Mouse (Mus musculus) cerebellum, adult 11 months (tissue): ENCODE data around the gene Itfg2.
A peak's percentile ranks its signal among the peaks of the same experiment; 100 is the strongest.

Experiments used
- DNase-seq: peaks from one replicate; pipeline ENCODE4 v3.0.0; 2022

The Itfg2 gene

DNA sequence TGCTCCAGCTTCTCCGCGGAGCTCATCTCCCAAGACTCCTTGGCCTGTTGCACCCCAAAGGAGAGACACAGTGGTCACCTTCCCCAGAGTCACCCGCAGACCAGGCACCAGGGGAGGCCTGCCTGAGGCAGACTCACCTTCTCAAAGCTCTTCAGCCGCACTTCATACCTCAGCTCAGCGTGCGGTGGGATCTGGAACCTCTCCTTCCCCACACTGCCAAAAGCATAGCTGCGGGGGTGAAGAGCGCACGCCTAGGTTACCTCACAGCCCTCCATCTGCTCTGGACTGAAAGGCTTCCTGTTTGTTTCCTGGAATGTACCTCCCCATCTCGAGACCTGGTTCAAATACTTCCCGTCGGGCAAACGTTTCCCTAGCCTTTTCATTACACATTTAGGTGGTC lies 8.8 kb upstream of the Itfg2 start:
- peak; percentile 61 for DNase-seq

DNA sequence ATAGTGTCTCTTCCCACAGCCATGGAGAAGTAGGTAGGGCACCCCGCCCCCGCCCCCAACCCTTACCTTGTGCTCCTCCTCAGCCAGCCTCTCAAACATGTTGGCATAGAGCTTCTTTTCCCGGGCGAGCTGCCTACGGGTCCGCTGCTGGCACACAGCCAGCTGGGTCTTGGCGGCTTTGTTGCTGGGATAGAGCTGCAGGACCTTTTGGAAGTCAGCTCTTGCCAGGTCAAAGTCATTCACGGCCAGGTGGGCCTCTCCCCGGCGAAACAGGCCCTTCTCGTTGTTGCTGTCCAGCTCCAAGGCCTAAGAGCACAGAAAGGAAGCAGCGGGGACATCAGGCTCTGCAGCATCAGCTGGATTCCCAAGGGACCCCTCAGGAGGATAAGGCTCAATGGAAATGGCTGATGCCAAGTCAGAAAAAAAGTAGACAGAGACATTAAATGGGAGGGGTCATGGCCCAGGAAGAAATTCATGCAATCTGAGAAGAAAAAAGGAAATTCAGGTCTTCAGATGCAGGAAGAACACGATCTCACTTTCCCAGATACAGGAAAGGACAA lies 7.7 kb upstream of the Itfg2 start:
- DNase-seq, result peak; percentile 70

DNA sequence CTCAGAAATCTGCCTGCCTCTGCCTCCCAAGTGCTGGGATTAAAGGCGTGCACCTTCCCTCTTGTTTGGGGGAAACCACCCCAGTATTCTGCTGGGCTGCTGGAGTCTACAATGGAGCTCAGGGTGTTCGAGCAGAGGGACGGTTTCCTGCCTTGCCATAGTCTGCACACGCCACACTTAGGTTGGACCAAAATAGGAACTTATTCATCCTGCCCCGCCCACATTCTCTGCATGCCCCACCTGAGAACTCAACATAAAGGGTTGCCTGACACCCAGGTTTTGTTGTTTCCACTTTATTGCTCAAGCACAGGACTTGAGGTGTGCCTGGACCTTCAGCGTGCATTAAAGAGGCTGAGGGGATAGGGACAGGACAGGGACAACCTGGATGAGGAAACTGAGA lies 5.1 kb upstream of the Itfg2 start:
- DNase-seq, result no peak

DNA sequence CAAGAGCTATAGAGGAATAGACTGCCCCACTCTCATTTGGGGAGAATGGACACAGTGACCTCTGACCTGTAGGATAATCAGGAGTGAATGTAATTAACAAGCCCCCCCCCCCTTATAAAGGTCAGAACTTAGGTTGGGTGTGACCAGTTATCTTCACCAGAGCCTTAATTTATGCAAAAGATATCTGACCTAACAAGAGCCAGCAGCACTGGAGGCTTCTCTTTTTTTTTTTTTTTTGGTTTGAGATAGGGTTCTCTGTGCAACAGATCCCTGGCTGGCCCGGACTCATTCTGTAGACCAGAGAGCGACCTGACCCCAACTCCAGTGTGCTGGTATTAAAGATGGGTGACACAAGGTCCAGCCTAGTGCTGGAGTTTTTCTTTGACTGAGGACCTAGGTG lies 4.6 kb upstream of the Itfg2 start:
- no peak for DNase-seq

DNA sequence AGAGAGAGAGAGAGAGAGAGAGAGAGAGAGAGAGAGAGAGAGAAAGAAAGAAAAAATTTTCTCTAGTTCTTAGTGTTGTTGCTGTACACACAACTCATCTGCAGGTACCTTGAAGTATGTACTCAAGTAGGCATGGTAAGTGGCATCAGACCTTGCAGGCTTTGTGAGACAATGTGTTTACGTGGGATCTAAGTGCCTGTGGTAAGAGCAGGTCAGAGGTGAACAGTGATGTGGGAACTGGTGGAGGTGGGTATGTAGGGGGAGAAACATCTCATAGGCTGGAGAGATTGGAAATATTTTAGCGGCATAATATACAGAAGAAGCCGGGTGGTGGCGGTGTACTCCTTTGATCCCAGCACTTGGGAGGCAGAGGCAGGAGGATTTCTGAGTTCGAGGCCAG lies 2.8 kb upstream of the Itfg2 start:
- DNase-seq, result no peak

DNA sequence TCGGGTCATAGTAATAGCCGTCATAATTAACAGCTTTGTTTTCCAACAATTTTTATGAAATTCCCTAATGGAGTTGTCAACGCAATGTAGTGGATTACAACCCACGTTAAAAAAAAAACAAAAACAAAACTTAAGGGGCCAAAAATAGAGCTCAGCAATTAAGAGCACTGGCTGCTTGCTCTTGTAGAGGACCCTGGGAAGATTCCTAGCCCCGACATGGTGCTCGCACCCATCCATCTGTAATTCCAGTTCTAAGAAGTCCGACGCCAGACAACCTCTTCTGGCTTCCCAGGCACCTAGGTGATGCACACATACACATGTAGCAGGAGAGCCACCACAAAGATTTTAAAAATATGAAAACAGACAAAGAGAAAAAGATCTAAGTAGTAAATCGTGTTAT lies 315 bp upstream of the Itfg2 start:
- no peak for DNase-seq

DNA sequence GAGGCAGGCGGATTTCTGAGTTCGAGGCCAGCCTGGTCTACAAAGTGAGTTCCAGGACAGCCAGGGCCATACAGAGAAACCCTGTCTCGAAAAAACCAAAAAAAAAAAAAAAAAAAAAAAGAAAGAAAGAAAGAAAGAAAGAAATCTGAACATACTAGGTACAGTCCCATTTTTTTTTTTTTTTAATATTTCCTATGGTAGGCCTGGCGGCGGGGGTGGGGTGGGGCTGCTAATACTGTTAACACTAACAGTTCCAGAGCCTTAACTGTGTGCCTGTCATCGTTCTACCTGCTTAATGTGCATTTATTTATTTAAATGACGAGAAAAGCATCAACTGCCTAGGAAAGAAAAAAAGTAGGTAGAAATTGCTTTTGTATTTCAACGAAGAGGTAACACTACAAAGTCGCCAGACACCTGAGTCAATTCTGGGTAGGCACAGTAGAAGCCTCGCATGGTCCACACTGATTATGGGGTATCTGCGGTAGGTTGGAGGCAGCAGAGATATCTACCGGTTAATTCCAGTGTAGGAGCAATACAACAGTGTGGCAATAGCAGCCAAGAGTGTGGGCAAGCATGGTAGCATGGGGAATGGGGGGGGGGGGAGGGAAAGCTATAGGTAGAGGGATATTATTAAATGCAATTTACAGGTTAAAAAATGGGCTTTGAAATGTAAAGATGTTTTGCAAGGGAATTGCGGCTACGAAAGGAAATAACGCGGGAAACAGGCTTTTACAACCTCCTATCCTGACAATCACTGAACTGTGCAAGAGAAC lies 1.0 kb downstream of the Itfg2 start:
- DNase-seq, result no peak

DNA sequence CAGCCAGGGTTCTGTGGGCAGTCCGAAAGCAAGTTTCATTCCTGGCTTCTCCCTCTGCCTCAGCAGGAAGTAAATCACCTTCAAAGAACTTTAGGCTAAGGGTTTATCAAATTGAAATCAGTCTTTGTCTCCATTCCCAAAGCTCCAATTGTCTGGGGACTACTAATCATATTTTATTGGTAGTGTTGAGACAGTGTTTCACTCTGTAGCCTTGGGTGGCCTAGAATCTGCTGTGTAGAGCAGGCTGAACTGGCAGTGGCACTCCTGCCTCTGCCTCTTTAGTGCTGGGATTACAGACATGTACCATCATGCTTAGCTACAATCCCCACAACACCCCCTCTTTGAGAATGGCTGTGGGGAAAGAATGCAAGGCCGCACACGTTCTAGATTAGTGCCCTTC lies 3.3 kb downstream of the Itfg2 start:
- DNase-seq, result no peak

DNA sequence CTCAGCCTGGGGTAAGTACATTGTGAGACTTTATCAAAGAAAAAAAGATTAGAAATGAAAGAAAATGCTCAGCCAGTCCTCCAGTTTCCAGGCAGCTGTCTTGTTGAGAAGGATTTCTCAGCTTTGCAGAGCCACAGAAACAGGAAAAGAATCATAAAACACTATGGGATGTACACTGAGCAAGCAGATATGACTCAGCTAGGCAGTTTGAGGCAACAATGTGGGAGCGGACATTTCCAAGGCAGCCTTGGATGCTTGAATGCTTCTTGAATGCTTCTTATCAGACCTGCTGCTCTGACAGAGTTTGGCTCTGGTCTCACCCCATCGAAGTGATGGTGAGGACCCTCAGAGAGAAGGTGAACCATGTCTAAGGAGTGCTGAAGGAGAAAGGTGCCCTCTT lies 3.7 kb downstream of the Itfg2 start:
- no peak for DNase-seq

DNA sequence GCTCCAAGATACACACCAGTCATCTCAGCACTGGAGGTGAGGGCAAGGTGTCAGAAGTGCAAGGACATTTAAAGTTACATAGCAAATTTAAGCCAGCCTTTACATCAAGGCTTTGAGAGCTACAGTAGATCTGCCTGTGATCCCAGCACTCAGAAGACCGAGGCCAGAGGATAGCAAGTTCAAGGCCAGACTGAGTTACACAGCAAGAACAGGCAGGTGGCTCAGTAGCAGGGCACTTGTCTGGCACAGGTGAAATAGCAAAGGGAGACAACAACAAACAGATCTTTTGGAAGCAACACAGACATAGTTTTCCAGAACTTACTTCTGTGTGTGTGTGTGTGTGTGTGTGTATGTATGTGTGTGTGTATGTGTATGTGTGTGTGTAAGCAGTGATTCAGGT lies 6.7 kb downstream of the Itfg2 start:
- DNase-seq, result no peak

DNA sequence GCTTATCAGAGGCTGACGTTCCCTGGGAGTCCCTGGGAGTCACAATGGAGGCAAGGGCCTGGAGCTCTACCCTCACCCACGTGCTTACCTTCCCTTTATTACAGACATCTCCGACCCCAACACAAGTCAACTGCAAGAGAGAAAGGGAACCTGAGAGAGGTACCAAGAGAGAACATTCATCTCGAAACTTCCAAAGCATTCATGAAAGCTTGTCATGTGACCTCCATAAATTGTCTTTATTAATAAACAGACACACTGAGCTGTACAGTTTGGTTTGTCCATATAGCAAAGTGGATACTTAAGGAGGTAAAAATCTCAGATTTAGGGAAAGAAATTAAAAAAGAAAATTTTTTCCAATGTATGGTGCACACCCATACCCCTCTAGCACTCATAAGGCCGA lies 8.6 kb downstream of the Itfg2 start:
- DNase-seq, result no peak

DNA sequence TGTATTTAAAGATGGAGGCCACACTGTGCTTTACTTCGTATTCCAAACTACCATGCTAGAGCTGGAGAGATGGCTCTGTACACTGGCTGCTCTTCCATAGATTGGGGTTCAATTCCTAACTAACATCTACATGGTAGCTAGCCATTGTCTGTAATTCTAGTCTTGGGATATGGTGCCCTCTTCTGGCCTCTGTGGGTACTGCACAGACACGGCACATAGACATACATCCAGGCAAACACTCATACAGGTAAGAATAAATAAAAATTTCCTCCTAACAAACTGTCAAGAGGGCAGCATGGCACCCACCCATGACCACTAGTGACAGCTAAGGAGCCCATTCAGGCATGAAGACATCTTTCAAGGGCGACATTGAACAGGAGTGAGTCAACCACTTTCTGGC lies 13.6 kb downstream of the Itfg2 start:
- peak; percentile 77 for DNase-seq

DNA sequence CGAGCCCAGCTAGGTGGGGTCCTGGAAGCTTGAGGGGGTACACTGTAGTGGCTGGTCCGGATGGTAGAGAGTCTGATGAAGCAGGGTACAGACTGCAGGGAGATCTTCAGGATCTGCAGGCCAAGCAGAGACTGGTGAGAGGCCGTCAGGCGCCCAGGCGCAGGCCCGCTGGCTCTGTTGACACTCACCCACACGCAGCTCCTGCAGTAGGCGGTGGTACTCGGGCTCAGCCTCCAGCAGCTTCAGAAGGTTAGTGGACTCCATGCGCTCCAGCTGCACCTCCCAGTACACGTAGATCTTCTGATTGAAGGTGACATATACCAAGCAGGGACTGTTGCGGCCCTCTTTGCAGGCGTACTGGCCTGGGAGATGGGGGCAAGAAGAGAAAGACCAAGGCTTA lies 14.4 kb downstream of the Itfg2 start:
- DNase-seq, result no peak

DNA sequence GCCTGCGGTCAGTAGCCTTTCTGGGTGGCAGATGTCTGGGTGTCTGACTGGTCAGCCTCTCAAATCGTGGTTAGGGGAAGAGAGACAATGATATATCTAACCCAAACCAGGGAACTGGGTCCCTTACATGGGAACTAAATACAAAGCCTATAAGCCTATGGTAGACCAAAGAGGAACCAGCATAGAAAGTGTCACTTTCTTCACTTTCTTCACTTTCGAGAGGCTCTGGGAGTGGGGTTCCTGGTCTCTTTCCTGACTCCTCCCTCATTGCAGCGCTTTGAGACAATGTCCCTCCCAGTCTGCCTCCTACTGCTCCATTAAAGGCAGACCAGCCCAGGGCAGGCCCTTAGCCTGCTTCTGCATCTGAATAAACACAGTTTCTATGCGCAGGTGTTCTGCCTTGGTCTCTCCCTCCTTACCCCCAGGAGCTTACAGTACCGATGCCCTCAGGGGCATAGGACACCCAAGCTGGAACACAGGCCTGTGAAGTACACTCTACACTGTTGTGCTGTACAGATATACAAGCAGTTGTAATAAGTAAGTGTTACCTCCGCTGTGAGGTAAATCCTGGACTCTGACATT lies 16.1 kb downstream of the Itfg2 start:
- DNase-seq, result no peak

DNA sequence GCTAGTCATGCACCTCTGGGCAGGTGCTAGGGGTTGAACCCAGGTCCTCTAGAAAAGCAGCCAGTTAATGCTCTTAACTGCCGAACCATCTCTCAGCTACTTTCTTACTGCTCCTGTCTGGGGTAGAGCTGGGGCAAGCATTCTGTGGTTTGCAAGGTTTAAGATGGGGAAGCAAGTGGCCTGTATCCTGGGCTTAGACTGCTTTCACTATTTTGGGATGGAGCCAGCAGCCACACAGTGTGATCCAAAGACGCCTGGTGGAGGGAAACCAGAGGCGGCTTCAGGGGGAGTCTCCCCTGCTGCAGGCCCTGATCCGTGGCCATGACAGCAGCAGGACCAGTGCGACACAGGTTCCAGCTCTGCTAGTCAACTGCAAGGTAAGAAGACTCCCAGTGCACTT lies 20.0 kb downstream of the Itfg2 start:
- no peak for DNase-seq

DNA sequence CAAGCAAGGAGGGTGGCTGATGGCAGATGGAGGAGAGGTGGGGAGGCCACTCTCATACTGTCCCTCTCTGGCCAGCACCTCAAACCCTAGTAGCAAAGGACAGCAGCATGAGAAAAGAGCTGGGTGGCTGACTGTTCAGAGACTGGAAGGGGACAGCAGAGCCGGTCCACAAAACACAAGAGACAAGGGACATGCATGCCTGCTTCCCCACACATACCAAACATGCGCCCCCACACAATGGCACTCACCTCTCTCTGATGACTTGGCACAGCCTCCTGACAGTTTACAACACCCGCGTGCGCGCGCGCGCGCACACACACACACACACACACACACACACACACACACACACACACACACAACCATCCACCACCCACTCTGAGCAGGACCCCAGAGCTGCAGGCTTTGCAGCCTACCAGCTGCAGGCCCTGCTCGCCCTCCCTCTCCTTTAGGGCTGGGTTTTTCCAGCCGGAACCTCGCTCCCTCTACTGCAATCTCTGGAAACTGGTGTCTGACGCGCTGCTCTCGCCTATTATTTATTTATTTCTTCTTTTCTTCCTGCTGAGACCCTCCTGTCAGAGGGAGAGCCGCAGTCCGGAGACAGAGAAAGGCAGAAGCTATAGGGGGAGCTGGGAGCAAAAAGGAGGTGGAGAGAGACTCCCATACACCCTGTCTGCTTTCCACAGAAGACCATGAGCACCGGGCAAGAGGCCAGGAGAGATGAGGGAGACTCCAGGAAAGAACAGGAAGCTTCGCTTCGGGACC lies 25.1 kb downstream of the Itfg2 start:
- peak; percentile 69 for DNase-seq

DNA sequence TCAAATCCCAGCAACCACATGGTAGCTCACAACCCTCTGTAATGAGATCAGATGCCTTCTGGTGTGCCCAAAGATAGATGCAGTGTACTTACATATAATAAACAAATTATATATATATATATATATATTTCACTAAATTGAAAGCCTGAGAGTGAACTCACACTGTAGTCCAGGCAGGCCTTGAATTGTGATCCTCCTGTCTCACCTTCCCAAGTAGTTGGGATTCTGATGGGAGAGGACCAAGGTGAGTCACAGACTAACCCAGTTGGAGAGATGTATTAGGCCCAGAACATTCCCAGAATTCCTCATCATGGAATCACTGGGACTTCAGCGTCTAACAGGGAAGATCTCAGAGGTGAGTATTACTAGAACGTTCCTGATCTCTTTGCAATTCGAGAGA lies 25.7 kb downstream of the Itfg2 start, which contains the start of gene Nrip2:
Gene Nrip2 (plus strand): TSS at position 301 of the 400 bp plus-strand sequence.
- DNase-seq, result no peak

DNA sequence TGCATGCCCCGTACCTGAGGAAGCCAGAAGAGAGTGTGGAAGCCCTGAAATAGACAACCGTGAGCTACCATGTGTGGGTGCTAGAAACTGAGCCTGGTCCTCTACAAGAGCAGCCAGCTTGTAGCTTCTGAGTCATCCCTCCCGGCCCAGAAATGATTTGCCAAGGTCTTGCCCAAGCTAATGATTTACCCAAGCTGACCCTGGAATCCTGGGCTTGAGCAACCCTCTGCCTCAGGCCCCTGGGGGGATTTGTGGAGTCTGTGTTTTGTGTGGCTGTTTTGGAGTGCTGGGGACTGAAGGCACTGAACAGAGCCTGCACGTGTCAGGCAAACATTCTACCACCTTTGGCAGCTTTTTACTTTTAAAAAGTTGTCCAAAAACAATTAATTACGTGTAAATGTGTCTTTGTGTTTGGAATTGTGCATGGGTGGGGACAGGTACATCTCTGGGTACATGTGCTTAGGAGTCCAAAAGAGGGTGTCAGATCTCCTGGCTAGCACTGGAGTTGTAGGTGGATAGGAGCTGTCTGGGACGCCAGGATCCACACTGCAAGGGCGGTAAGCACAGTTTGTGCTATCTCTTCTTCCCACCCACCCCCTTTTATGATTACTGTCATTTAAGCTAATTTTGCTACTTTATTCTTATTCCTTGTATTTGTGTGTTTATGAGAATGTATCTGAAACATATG lies 27.0 kb downstream of the Itfg2 start:
- no peak for DNase-seq

DNA sequence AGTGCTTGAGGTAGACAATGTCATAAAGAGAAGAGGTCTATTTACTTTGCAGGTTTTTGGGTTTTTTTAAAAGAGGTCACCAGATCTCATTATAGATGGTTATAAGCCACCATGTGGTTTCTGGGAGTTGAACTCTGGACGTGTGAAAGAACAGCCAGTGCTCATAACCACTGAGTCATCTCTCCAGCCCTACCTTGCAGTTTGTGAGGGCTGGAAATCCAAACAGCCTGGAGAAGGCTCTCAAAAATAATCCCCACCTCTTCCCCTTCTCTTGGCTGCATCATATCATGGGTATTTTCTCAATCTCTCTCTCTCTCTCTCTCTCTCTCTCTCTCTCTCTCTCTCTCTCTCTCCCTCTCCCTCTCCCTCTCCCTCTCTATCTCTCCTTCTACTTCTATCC lies 34.0 kb downstream of the Itfg2 start:
- DNase-seq, result no peak

DNA sequence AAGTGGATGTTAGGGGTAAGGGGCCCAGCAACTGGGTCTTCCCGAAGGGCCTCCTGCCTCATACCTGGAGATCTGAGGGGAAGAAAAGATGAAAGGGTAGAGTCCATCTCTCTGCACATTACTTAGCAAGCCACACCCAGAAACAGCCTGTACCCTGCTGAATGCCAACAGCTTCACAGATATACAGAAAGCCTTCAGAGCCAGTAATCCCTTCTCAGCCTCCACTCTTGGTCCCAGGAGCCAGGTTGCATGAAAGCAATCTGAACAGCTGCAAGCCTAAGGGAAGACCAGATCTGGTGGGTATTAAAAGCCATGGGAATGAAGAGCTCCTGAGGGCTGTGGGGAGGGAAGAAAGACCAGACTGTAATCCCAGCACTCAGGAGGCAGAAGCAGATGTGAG lies 35.5 kb downstream of the Itfg2 start:
- no peak for DNase-seq

DNA sequence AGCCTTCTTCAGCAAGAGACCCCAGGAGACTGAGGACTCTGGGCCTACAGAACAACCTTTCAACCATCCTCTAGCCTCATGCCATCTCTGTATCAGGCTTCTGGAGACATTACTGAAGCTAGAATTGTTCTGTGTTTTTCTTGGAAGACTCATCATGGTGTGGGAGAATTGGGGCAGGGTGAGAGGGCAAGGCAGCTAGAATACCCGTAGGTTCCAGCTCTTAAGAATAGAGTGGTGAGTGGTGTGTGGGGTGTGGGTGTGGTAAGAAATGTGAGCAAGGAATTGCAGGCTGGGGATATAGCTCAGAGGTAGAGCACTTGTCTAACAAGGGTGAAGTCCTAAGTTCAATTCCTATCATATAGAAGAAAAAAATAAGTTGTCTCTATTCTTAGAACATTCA lies 39.7 kb downstream of the Itfg2 start:
- no peak for DNase-seq

DNA sequence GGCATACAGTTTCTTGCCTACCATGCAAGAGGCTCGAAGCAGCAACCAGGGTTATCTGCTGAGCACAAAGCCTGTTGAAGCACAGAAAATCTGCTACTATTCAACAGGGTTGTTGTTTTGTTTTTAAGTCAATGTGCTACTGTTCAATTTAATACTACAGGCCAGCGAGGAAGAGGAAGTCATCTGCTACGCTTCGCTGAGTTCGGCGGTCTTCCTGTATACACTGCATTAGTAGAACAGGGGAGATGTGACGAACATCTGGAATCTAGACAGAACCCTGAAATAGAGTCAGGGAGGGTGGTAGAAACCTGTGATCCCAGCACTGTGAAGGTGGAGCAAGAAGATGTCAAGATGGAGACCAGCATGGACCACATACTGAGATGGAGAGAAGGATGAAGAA lies 41.0 kb downstream of the Itfg2 start:
- no peak for DNase-seq

DNA sequence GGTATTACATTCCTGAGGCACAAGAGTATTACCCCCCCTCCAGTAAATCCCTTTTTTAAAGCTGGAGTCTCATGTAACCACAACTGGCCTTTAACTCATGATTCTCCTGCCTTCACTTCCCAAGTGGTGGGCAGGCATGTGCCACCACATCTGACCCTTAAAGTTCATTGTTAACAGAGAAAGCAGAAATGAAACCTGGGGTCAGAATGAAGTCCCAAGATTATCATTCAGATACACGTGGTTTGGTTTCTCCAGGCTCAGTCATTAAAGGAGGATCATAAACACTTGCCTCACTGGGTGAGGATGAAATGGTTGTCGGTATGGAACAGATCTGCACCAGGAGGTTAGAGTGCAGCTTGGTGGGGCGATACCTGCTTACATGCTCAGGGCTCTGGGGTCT lies 43.5 kb downstream of the Itfg2 start:
- no peak for DNase-seq
